Mouse (Mus musculus) urinary bladder, adult 2 months (tissue): Measurements from ENCODE around the gene Reep3. TPM values are rescaled to one million over a fixed set of nuclear protein-coding genes. Genes with fewer than 3 reads are reported as not detected.

ENCODE experiments used
- DNase-seq: peaks from one replicate; pipeline ENCODE4 v3.0.0; 2022; ENCODE audit warnings: low spot score
- polyA plus RNA-seq: library from polyadenylated mRNA; depleted of rRNA; stranded (reverse); fragments of >200 nt; gene quantifications from 2 replicates; pipeline ENCODE4 v1.2.3, GENCODE M21; 2012

The Reep3 gene
- polyA plus RNA-seq, 1 experiment = 50.7 TPM

DNA sequence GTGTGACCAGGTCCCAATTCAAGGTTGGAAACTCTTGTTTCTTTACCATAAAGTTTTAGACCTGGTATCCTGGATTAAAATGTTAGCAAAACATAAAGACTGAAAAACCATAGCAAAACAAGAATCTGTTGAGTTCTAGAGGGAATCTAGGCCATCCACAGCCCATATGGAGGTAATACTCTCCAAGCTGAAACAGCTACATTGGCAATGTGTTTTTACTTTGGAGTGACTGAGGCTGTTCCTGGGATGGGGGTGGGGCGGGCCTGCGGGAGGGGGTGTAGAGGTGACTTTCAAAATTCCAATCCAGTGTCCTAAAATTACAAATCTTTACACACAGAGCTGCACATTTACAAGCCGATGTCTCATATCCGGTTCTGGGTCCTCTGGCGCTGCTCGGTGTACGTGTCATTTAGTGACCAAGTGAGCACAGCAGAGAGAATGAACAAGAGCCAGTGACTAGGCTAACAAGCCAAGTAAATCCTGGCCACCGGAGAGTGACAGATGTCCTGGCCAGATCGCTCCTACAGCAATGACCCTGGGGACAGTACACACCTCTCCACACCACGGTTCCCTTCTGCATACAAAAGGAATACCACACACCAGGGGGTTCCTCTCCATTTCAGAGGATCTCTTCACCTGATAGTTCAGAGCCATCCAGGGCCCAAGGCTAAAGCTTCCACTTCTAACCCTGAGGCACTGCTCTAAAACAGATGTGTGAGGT, 13.1 kb downstream of the Reep3 start:
- no peak for DNase-seq

DNA sequence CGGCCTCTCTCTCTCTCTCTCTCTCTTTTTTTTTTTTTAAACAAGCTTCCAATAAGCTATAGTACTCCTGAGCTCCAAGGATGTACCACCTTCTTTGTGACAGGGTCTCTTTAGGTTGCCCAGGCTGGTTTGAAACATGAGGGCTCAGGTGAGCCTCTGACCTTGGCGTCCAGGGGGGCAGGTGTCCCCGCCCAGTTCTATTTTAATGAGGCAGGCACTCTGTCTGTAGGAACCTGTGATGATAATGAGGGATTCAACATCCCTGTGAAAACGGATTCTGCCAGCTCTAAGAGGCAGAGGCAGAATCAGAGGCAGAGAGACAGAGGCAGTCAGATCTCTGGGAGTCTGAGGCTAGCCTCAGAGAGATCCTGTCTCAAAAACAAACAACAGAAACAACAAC, 14.2 kb downstream of the Reep3 start:
- DNase-seq = no peak

DNA sequence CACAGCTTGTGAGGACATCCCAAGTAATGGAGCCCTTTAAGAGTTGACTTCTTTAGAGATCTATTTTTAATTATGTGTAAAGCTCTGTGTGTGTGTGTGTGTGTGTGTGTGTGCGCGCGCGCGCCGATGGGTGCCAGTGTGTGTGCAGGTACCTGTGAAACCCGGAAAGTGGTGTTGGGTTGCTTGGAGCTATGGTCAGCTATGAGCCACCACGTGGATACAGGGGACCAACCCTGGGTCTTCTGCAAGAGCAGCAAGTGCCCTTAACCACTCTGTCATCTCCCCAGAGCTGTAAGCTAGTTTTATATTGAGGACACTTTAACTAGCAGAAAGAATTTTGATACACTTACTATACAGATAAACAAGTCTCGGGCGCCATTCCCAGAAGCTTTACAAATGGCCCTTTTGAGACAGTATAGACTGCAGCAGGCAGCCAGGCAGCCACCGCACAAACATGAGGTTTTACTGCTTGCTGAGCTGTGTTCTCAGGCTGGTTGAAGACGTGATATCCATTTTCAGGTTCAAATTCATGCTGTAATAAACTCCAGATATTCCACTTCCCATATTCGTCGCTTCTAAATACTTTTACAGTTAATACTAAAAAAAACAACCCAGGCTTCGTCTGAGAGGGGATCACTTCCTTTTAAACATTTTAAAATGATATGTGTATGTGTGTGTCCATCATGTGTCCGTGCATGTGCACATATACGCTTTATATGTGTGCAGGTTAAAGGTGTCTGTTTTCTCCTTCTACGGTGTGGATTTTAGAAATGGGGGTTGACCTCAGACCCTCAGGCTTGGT, 15.3 kb downstream of the Reep3 start:
- DNase-seq = no peak

DNA sequence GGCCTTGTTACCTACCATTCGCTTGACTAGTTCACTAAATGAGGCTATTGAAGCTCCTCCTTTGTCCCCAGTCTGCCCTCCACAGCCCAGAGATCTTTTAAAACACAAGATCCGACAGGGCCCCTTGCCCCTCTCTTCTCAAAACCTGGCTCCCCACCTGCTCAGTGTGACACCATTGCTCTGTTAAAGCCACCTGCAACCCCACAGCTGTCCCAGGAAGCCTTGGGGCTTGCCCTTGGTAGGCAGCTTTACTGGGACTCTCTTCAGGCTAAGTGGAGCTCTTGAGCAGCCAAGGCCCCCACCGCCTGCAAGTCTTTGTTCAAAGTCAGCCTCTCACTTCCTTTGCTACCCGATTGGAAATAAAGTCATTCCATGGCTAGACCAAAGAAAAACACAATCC, 17.7 kb downstream of the Reep3 start:
- DNase-seq = no peak

DNA sequence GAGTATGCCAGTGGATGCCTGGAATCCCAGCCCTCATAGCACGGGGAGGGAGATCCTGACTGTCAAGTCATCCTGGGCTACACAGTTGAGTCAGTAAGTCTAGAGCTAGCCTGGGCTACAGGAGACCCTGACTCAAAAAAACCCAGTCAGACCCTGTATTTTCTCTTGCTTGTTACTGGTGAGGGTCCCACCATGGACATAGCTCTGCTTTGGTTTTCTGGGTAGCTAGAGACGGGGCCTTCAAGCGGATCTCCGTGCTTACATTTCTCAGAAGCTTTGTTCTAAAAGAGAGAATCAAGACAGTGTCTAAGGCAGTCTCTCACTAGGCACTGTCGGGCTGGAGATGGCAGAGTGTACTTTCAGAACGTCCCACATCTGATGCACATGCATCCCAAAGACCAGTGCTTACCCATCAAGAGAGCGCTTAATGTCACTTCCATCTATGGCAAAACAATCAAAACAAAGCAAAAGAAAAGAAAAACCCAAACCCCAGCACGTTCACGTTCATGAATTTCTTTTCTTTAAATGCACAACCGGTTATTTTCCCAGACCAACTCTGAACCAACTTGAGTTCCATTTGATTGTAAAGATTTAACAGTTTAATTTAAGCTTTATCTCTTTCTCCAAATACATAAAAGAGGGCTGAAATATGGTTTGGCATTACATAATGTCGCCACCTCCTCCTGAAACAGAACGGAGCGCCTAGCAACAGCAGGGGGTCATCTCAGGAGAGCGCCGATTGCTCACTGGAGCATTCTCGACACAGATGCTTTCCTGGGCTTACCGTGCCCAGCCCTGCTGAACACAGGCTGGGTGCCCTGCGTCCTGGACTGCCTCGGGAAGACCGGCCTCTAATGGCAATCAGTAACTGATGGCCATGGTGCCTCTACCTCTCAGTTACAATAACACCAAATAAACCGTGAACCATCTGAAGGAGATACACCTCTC, 20.5 kb downstream of the Reep3 start:
- no peak for DNase-seq

DNA sequence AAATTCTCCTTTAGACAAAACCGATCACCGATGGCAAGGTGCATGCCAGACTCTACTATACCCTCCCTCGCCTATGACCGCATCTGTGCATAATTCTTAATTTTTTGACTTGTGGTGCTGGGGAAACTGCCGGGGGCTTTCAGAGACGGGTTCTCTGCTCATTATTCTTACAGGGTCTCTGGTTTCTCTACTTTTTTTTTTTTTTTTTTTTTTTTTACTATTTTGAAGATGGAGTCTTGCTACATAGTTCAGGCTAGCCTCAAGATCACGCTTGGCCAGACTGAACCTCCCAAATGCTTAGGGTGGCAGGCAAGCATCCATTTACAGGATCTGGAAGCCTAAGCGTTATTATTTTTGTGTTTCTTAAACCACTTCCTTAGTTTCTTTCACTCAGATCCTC, 23.2 kb downstream of the Reep3 start:
- no peak for DNase-seq

DNA sequence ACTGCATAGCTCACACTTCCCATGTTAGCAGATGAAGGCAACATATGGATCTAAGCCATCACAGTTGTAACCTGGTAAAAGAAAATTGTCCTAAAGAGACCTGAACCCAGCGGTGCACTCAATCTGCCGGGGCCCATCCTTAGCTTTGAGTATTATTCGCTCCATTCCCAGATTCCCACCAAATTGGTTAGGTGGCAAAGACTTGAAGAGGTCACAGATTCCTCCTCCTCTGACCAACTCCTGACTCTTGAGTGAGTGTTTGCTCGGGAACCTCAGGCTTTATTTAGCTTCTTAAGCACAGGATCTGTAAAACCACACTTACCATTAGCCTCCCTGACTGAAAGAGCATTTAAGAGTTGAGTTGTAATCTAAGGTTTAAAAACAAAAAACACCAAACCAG, 24.1 kb downstream of the Reep3 start:
- no peak for DNase-seq

DNA sequence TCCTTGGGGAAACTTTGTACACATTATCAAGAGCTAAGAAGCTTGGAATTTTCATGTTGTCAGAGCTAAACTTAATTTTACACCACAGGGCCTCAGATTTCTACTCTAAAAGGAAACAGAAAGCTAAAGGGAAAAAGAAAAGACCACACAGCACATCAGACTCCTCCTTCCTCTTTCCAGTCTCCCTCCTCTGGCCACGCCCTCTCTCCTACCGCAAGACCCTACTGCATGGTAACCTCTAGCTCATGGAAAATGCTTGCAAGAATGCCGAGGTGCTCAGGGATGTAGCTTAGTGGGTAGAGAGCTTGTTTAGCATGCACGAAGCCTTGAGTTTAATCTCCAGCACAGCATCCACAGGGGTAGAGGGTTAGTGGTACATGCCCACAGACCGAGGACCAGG, 24.9 kb downstream of the Reep3 start:
- DNase-seq = no peak

DNA sequence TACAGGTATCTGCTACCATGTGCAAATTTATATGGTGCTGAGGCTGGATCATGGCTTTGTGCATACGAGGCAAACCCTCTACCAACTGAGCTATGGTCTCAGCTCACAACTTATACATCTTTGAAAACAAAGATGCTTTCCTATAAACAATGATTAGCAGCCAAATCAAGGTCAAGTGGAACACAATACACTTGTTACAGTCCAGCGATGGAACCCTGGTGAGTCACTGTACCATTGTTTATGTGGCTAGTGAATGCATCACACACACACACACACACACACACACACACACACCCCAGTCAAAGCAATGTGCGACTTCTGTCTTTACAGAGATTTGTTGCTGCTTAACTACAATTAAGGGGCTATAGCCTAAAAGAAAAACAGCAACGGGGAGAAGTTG, 25.4 kb downstream of the Reep3 start:
- DNase-seq = no peak

DNA sequence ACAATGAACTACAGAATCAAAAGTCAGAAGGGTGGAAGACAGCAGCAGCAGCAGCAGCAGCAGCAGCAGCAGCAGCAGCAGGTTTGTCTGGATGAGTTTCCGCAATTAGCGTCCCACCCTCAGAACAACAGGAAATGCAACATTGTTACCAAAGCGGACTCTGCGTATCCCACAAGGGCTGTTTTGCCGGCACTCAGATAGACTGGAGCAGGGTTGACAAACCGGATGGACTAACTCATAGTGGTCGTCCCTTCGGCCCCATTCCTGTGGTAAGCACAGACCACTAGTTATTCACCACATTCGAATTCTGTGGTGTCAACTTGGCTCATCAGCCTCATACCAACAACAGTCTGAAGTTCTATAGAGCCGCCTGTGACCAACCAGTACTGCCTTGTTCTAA, 27.7 kb downstream of the Reep3 start:
- DNase-seq = no peak

DNA sequence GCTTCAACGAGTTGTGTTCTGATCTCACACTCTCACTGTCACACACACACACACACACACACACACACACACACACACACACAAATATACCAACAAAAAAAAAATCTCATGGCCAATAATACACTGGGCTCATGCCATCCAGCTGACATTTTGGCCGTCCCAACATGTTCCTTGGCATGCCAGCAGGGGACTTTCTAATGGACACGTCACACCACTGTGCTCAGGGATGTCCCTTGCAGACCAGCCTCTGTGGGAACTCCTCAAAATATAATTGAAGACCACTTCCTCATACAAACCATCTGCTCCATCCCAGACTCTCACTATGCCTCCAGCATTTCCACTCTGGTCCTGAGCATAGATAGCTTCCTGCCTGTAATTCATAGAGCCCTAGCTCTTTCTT, 30.3 kb downstream of the Reep3 start:
- no peak for DNase-seq

DNA sequence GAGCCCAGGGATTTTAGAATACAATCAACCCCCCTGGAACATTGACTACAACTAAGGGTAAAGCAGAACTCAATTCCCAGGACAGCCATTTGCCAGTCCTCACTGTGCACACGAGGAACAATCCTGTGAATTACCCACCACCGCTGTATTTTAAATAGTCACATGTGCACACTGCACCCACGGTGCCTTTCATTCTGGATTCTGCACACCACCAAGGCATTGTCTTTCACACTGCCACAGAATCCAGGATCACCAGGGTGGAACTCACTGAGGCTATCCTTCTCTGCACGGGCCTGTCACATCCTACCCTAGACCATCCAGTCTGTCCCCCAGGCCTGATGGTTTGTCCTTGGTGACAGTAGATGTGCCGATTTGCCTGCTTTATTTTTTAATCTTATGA, 30.8 kb downstream of the Reep3 start:
- DNase-seq = no peak

DNA sequence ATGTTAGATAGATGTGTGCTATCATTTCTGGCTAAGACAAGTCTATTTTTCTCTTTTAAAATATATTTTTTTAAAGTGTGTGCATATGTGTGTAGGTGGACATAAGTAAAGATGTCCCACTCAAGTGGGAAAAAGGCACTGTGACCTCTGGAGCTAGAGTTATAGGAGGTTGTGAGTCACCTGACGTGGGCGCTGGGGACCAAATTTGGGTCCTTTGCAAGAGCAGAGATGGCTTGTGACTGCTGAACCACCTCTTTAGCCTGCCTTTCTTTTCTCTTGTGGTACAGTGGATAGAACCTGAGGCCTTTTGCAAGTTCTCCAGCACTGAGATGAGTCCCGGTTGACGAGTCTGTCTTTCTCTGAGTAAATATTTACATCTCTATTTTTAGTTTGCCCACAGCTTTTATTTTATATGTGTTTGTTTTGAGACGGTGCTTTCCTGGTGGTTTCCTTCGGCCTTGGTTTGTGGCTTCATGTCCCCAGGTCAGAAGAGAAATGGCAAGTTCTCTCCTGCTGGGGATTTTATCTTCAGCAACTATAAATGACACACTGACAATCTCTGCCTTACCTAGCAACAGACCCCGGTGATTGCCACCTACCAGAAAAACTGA, 31.4 kb downstream of the Reep3 start:
- DNase-seq = no peak

DNA sequence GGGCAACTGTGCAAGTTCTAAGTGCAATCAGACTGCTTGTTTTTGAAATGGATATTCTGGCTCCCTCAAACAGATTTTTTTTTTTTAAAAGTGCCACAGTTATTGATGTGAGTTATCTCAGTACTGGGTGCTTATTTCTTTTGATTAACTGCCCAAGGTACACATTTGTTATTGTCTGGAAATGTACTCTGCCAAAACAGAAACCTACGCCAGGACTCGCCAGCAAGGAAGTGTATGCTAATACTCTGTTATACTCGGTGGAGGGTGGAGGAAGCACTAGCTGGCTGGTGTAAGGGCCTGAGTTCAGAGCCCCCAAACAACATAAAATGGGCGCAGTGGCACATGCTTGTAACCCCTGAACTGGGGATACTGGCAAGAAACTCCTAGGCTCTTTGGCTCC, 34.9 kb downstream of the Reep3 start:
- no peak for DNase-seq

DNA sequence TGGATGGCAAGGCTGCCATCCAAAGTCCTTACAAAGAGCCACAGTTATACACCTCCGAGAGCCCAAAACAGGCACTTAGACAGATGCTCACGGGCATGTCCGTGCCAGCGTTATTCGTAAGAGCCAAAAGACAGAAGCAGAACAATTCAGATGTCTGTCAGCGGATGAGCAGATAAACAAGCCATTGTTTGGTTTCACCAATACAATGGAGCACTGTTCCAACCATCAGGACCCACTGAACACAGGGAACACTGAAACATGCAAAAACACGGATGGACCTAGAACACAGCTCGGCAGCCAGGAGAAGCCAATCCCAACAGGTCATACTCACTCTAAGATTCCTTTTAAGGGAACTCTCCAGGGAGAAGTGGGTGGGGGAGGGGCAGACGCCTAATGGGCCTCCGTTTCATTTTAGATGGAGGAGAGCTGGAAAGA, 35.4 kb downstream of the Reep3 start:
- no peak for DNase-seq

DNA sequence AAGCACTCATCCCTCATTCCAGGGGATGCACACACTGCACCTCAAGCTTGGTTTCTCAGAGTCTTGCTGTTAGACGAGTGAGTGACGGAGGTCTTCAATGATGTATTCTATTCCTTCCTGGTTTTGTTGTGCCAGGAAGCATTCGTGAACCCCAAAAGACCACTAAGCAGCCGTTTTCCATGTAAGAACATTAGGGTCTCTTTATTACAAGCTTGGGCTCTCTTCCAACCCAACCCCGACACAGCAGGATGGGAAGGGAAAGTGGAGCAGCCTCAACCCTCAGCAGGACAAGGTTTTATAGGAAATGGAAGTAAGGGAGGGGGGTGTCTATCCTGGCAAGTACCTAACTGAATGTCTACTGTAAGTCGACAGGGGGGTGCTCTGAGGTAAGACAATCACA, 38.0 kb downstream of the Reep3 start:
- no peak for DNase-seq

DNA sequence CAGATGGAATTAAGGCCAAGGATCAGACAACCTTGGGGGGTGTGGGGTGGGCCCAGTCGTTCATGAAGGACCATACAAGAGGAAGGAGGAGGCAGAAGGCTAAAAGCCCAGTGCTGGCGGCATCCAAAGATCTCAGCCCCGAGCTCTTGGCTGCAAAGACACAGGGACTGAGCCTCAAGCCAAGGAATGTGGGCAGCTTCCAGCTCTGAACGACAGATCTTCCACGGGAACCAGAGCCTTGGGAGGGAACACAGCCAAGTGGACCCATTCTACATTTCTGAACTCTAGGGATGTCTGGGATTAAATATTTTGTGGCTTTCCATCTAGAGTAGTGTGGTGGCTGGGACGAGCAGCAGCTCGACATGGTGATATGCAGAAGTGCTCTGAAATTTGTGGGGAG, 38.4 kb downstream of the Reep3 start:
- no peak for DNase-seq

DNA sequence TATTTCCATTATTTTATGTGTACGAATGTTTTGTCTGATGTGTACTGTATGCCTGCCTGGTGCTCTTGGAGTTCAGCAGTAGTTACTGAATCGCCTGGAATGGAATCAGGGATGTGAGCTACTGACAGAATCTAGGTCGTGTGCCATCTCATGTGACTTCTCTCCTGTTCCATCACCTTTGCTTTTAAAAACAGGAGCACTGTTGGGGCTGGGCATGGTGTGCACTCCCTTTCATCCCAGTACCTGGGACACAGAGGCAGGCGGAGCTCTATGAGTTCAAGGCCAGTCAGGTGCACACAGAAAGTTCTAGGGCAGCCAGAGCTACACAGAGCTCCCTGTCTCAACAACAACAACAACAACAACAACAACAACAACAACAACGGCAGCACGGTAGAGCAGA, 39.0 kb downstream of the Reep3 start:
- no peak for DNase-seq

DNA sequence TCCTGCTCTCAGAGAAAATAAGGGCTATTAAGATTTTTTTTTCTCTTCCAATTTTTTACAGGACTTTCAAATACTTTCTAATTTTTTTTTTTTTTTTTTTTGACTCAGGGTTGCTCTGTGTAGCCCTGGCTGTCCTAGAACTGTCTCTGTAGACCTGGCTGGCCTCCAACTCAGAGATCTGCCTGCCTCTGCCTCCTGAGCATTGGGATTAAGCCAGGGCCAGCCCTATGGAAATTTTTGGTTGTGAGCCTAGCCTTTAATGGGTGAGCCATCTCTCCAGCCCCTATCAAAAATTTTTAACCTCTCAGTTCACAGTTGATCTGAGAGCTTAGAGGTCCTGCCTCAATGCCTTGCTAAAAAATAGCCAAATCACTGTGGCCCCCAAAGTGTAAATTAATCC, 39.5 kb downstream of the Reep3 start:
- DNase-seq = no peak

DNA sequence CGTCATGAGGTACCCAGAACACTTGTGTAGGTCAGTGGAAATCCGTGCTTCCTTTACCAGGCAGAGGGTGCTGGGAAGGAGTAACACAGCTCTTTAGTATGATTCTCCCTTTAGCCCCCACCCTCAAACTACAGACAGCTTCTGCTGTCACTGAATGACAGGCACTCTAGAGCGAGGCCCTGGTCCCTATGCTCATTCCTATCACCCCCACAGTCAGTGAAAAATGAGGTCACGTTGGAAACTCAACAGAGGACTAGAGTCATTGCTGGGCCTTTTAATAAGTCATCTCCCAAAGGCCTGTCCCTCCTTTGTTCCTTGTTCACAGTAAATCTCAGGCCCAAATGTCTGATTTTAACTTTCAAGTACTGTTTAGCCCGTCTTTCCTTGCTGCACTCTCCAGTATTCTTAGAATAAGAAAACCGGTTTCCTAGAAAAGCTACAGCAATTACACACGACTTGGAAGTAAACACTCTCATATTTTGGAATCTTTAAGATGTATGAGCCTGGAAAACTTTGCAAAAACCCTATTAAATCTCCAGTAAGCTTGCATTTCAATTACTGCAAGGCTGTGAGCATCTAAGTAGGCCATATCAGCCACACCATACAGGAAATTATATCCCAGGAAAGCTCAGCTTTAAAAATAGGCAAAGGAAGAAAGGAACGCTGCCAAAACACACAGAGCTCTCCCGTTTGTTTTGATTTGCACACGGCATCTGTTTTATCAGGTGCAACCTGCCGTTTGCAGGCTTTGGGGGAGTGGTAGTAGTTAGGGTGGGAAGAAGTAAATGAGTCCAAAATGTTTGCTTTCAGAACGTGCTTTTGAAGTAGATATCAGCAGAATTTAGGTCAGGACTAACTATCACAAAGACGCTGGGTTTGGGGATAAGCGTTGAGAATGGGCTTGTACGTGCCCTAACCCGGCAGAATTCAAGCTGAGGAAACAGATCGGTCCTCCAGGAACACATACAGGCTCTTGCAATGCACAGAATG, 40.6 kb downstream of the Reep3 start:
- no peak for DNase-seq

DNA sequence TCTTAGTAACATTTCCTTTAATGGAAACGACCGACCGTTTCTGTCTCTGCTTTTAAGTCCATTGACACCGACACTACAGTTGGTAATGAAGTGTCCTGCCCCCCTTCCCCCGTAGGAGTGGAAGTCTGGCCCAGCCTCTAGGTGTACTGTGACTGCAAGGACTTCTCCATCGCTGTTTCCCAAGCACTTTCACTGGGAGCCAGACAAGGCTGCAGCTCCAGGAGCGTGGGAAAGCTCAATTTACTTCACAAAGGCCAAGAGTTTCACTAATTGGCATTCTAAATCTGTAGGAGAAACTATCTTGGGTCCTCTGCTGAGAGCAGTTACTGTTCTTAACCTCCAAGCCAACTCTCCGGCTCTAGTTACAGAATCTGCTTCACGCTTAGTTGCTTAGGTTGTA, 43.3 kb downstream of the Reep3 start:
- no peak for DNase-seq
